Mouse (Mus musculus): Measurements from ENCODE around the gene Top2a. TPM values are rescaled to one million over a fixed set of nuclear protein-coding genes. Genes with fewer than 3 reads are reported as not detected.

Top2a gene
- total RNA-seq (2022): under 1 TPM in 3 of 4 experiments, not detected in 1; 0.25 to 0.60 (median 0.29) TPM

- DNase-seq (ENCODE audit: low spot score in 2 of 2): peak; percentile 84 to 90
Measured at GRCm38 (mm10) chr11:99023500-99024467, at the start of gene Top2a. Gene Top2a, minus strand, starts transcription at chr11:99024189.

DNA sequence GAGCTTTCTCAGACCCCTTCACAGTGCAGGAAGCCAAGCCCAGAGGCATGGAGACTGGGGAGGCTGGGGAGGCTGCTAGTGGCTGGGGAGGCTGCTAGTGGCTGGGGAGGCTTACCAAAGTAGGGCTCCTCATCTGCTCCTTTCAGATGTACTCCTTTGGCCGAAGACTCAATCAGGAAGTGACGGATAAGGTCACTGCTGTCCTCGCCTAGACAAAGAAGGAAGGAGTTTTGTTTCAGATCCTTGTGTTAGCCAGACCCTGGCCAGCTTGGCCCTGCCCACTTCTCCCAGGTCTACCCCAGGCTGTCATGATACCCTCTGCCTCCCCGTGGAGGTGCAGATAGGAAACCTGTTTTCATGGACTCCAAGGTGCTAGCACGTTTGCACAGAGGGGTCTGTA is 49.8 kb upstream of the Top2a start:
- DNase-seq (ENCODE audit: low spot score in 2 of 2): no peak

- no peak for DNase-seq (ENCODE audit: low spot score in 2 of 2)
Measured at GRCm38 (mm10) chr11:99071866-99072265, 47.9 kb upstream of the Top2a start.

DNA sequence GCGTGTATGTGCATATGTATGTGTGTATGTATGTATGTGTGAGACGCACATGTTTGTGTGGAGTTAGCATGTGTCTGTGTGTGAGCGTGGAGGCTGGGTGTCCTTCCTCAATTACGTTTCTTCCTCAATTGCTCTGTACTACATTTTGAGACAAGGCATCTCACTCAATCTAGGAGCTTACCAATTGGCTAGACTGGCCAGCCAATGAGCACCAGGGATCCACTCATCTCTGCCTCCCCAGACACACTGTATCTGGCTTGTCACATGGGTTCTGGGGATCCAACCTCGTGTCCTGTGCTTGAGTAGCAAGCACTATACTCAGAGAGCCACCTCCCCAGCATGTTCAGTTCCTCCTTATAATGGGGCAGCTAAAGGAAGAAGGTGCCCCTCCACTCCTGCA is 44.5 kb upstream of the Top2a start:
- no peak for DNase-seq (ENCODE audit: low spot score in 2 of 2)

DNA sequence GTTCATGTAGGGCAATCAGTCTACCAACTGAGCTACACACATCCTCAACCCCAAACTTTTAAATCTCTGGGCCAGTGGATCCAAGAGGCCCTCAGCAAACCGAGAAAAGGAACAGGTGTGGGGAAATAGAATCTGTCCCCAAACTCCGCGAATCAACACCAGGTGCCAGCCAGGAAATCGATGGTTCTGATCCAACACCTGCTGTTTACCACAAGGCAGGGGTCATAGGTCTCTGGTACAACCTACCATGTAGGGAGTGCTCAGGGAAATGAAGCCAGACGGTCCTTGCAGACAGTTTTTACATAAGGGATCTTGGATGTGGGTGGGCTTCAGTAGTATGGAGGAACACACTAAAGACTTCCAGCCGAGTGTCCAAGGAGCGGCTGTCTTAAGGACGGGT is 43.6 kb upstream of the Top2a start:
- no peak for DNase-seq (ENCODE audit: low spot score in 2 of 2)

GRCm38 (mm10) chr11:99065979-99066378 is 42.0 kb upstream of the Top2a start:
- peak; percentile 68 to 71 for DNase-seq (ENCODE audit: low spot score in 2 of 2)

GRCm38 (mm10) chr11:99065353-99065752 is 41.4 kb upstream of the Top2a start:
- no peak for DNase-seq (ENCODE audit: low spot score in 2 of 2)

DNA sequence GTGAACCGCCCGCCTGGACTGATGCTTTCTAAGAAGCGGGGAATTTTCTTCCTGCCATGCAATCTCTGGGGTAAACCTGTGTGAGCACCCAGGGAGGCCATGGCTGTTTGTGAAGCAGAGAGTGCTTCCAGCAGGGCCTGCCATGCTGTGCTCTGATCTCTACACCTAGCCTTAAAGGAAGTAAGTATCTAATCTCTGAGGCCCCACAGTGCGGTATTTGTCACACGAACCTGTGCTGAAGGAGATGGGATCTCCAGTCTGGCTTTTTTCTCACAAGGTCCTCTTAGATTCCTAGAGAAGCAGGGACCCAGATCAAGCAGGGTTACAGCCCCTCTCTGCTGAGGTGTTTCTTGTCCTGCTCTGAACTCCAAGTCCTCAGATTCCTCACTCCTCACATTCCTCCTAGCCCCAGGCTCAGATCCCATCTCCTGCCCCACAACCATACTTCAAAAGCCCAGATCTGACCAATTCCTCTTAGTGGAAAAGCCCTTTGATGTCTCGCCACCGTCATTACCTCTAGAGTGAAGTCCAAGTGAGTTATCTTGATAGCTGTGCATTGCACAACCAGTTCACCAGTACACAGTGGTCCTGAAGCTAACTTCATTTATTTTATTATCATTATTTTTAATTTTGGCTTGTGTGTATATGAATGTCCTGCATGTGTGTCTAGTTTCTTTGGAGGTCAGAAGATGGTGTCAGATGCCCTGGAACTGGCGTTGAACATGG is 39.6 kb upstream of the Top2a start:
- no peak for DNase-seq (ENCODE audit: low spot score in 2 of 2)

DNA sequence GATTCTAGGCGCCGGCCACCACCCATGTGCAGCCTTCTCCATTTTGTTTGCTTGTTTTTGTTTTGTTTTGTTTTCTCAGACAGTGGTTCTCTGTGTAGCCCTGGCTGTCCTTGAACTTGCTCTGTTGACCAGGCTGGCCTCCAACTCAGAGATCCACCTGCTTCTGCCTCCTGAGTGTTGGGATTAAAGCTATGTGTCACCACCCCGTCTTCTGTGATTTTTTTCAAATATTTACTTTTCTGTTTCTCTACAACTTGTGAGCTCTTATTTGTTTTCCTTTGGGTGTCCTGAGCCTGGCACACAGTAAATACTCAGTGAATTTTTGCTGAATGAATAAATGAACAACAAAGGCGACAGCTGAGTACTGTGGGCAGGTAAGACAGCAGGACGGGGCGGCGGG is 38.7 kb upstream of the Top2a start:
- DNase-seq (ENCODE audit: low spot score in 2 of 2): no peak

- DNase-seq (ENCODE audit: low spot score in 2 of 2): no peak
Measured at GRCm38 (mm10) chr11:99060435-99060834, 36.4 kb upstream of the Top2a start.

- DNase-seq (ENCODE audit: low spot score in 2 of 2): peak; percentile 20 to 54
Measured at GRCm38 (mm10) chr11:99055571-99056452, 31.8 kb upstream of the Top2a start.

- DNase-seq (ENCODE audit: low spot score in 2 of 2): no peak
Measured at GRCm38 (mm10) chr11:99055143-99055542, 31.2 kb upstream of the Top2a start.

GRCm38 (mm10) chr11:99047643-99048042 is 23.7 kb upstream of the Top2a start:
- DNase-seq (ENCODE audit: low spot score in 2 of 2): peak; percentile 28 to 43

DNA sequence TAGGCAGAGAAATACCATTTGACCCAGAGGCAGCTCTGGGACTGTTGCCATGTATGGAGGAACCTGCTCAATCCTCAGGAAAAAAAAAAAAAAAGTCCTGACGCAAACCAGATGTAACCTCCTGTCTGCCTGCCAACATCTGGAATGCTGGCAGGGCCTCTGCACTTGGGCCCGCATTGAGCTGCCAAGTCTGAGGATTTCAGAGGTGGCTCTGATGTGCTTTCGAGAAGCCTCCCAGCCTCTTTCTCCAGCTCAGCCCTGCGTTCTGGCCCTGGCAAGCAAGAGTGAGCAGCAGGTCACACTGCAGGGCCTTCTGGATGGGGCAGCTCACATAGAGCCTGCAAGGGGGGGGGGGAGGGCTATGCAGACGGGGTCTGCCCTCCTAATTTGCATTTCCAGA is 23.1 kb upstream of the Top2a start:
- peak; percentile 66 to 81 for DNase-seq (ENCODE audit: low spot score in 2 of 2)

- DNase-seq (ENCODE audit: low spot score in 2 of 2): no peak
Measured at GRCm38 (mm10) chr11:99045159-99045889, 21.3 kb upstream of the Top2a start.

GRCm38 (mm10) chr11:99044306-99044705 is 20.3 kb upstream of the Top2a start:
- DNase-seq (ENCODE audit: low spot score in 2 of 2): peak in 1 of 2 experiments; percentile 32

DNA sequence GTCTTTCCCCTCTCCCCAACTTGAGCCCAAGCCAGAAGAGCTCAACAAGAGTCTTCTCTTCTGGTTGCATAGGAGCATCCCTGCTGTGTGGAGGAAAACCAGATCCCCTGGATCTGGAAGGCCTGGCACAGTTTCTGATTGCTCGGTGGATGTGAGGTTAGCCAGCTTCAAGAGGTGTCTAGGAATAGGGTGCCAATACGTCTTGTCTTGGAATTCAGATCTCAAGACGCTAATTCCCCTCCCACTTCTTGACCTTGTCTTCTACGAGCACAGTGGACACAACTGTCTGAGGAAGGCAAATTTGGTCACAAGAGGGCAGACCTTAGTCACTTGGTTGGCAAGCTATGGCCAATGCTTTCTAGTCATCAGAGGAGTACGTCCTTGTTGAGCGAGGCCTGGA is 19.6 kb upstream of the Top2a start:
- no peak for DNase-seq (ENCODE audit: low spot score in 2 of 2)

GRCm38 (mm10) chr11:99042834-99043431 is 18.9 kb upstream of the Top2a start:
- DNase-seq (ENCODE audit: low spot score in 2 of 2): no peak

DNA sequence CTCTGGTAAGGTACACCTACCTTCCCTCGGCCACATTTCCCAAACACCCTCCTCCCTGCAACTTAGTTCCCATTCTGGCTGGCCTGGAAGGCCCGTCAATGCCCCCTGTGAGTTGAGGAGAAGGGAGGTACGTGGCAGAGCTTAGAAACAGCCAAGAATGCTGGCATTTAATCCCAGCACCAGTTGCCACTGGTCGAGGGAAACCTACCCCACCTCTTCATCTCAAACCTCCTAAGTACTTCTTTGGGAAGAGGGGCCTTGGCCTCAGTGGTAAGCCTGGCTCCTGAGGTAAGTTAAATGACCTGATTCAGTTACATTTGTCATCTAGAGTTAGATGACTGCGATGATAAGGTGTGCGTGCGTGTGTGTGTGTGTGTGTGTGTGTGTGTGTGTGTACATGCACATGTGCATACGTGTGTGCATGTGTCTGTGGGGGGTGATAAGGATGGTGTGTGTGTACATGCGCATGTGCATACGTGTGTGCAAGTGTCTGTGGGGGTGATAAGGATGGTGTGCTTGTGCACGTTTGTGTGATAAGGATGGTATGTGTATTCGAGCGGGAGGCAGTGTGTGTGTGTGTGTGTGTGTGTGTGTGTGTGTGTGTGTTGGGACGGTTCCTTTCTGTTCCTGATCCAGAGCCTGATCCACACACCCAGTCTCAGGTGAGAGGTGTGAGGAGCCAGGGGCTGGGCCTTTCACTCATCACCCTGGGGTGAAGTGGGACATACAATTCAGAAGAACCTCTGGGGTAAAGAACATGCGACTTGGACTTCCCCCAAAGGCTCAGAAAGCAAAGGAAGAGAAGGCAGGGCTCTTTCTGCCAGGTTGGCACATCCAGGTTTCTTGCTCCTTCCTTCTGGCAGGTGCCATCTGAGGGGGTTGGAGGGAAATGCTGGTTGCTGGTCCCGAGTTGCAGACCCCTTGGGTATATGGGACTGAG is 18.1 kb upstream of the Top2a start:
- DNase-seq (ENCODE audit: low spot score in 2 of 2): no peak

All from gastrocnemius, adult 8-10 months (tissue).